Mouse (Mus musculus) C2C12 (cell line): ENCODE measurements around the gene Hist1h2ad. TPM values are rescaled to one million over a fixed set of nuclear protein-coding genes. Genes with fewer than 3 reads are reported as not detected.
"Not testable (repeated sequence)": the region's sequence is repeated elsewhere in the genome, so short reads cannot be mapped to it uniquely, and the experiment has no call there.

Experiments
- H3K27me3 ChIP-seq: one replicate; pipeline ENCODE4 v1.6.1; 2011; ENCODE audit not compliant: control insufficient read depth, insufficient read depth, insufficient read length
- H3K36me3 ChIP-seq: one replicate; pipeline ENCODE4 v1.6.1; 2011; ENCODE audit not compliant: control insufficient read depth, insufficient read depth
- H3K4me3 ChIP-seq: one replicate; pipeline ENCODE4 v1.5.1; 2011; ENCODE audit warnings: mild to moderate bottlenecking, control low read depth; ENCODE audit not compliant: poor library complexity, insufficient read depth, severe bottlenecking
- H3K79me2 ChIP-seq: one replicate; pipeline ENCODE4 v1.6.1; 2011; ENCODE audit not compliant: control insufficient read depth, insufficient read depth
- H3K79me3 ChIP-seq: one replicate; pipeline ENCODE4 v1.6.1; 2011; ENCODE audit warnings: low read depth, control low read depth
- H3ac ChIP-seq: one replicate; pipeline ENCODE3; 2011; ENCODE audit warnings: low read depth; ENCODE audit not compliant: control insufficient read depth, insufficient read length
- CEBPB ChIP-seq: IDR thresholded peaks from one replicate; pipeline ENCODE4 v1.6.1; 2011; ENCODE audit warnings: low read depth, mild to moderate bottlenecking, control low read depth, moderate library complexity
- CTCF ChIP-seq: IDR thresholded peaks from one replicate; pipeline ENCODE4 v1.5.1; 2011; ENCODE audit not compliant: control insufficient read depth, insufficient read depth, insufficient read length
- FOSL1 ChIP-seq: IDR thresholded peaks from one replicate; pipeline ENCODE4 v1.8.0; 2011; ENCODE audit warnings: mild to moderate bottlenecking, low read length; ENCODE audit not compliant: poor library complexity, insufficient read depth, severe bottlenecking
- MAX ChIP-seq: IDR thresholded peaks from one replicate; pipeline ENCODE4 v1.6.1; 2011; ENCODE audit warnings: mild to moderate bottlenecking, control low read depth
- MYOD1 ChIP-seq: IDR thresholded peaks from one replicate; pipeline ENCODE4 v1.6.1; 2011; ENCODE audit warnings: low read depth; ENCODE audit not compliant: control insufficient read depth, insufficient read length
- MYOG ChIP-seq: IDR thresholded peaks from one replicate; pipeline ENCODE4 v1.6.1; 2011; ENCODE audit not compliant: control insufficient read depth, insufficient read length; ENCODE audit errors: extremely low read depth
- USF1 ChIP-seq: IDR thresholded peaks from one replicate; pipeline ENCODE4 v1.6.1; 2011; ENCODE audit warnings: low read depth, mild to moderate bottlenecking, control low read depth, moderate library complexity
- microRNA-seq: library from miRNA; unstranded; fragments of <30 nt; microRNA quantifications from one replicate; pipeline ENCODE4, GENCODE M21; 2019; ENCODE audit warnings: borderline microRNAs expressed
- polyA plus RNA-seq: library from polyadenylated mRNA; unstranded; fragments of >200 nt; fragmentation: generic; extraction: Trizol; gene quantifications from one replicate; pipeline ENCODE4 v1.2.1, GENCODE M21; 2012; ENCODE audit warnings: missing spikeins

Gene Hist1h2ad
- polyA plus RNA-seq, 1 experiment: 0.73 TPM

DNA sequence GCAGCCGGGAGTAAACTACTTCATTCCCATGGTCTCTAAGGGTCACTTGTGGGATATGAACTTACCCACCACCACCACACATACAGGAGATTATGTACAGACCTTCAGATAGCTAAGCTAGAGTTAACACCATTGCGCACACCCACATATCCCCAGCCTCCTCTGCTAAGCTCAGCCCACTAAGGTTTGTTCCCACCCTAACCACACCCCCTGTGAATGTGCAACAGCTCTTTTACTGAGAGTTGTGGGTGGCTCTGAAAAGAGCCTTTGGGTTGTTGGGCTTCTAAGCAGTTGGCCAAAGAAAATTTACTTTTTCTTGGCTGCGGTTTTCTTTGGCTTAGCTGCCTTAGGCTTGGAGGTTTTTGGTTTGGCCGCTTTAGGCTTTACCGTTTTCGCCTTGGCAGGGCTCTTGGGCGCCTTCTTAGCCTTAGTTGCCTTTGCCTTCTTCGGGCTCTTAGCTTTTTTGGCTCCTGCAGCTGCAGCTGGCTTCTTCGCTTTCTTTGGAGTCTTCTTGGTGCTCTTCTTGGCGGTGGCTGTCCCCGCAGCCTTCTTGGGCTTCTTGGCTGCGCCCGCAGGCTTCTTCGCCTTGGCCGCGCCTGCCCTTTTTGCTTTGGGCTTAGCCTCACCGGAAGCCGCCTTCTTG lies 47.5 kb downstream of the Hist1h2ad start:
- no peaks in the 10 kb centered on the region for H3K27me3 ChIP-seq
- H3ac ChIP-seq: peak overlapping the region; percentile 79
- H3K79me2 ChIP-seq: peaks cover 4% of the 10 kb centered on the region
- H3K79me3 ChIP-seq: no peaks in the 10 kb centered on the region
- TF ChIP-seq MAX (peak; percentile 9), FOSL1 (no peak), CEBPB (no peak), USF1 (no peak), CTCF (no peak), MYOD1 (no peak), MYOG (peak; percentile 27)
- peak overlapping the region; percentile 65 for H3K4me3 ChIP-seq
- H3K36me3 ChIP-seq: no peaks in the 10 kb centered on the region

DNA sequence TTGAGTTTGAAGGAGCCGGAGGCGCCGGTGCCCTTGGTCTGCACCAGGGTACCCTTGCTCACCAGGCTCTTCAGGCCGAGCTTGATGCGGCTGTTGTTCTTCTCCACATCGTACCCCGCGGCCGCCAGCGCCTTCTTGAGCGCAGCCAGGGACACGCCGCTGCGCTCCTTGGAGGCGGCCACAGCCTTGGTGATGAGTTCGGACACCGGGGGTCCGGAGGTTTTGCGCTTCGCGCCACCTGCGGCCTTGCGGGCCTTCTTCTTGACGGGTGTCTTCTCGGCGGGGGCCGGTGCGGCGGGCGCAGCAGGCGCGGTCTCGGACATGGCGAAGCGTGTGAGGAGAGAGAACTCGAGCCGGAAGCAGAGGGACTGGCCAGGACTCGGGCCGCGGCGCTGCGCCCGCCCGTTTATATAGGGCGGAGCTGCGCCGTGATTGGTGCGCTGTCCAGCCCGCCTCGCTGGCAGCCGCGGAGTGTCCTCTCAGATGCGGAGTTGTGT lies 48.0 kb downstream of the Hist1h2ad start, which contains the start of gene Hist1h1e:
Hist1h1e (minus strand) TSS at position 384 of the 497 bp plus-strand sequence.
- H3K79me3 ChIP-seq, H3K27me3 ChIP-seq, H3K36me3 ChIP-seq, H3K79me2 ChIP-seq: not testable (repeated sequence)
- Histone ChIP-seq H3K4me3 (peak within 1 kb of the TSS; percentile 65), H3ac (peak within 1 kb of the TSS; percentile 79)

DNA sequence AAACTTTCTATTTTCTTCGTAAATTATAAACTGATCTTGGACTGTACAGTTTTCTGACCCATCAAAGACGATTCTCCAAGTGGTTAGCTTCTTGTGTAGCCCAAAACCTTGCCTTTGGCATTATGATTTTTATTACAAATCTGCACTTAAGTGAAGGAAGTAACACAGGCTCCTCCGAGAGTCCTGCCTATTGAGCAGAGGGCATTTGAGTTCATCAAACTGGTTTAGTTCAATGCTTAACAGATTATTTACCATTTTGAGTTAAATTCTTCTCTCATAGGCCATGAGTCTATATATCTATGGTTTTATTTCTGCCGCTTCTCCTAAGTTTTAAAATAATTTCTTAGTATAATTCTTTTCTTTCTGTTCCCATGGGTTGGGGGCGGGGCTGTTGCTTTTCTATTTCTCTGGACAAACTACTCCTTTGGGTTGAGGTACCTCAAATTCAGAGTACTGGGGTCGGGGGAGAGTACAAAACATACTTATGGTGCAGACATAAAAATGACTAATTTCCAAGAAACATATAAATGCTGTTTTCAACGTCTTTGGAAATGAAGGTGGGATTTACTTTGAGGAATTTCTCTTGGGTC lies 48.8 kb downstream of the Hist1h2ad start:
- no peak for TF ChIP-seq MYOD1
- TF ChIP-seq MYOG: no peak
- no peak for TF ChIP-seq FOSL1
- no peak for TF ChIP-seq USF1
- no peak for TF ChIP-seq MAX
- TF ChIP-seq CTCF: no peak
- TF ChIP-seq CEBPB: no peak

More for the DNA sequence above, 48.8 kb downstream of the Hist1h2ad start:
- H3K36me3 ChIP-seq: no peaks in the 10 kb centered on the region
- H3K79me2 ChIP-seq: peaks cover 4% of the 10 kb centered on the region
- H3K27me3 ChIP-seq: no peaks in the 10 kb centered on the region
- no peaks in the 10 kb centered on the region for H3K79me3 ChIP-seq
- H3K4me3 ChIP-seq: no peak overlapping the region
- no peak overlapping the region for H3ac ChIP-seq

Small RNAs within 50 kb of the gene (microRNA-seq; reads per million reads assigned to microRNA genes)
- gene Gm44297 (not detected), gene Gm44359 (not detected), gene Gm44394 (not detected)

Other genes starting within 250 kb of the Hist1h2ad start
- gene Zfp322a, start 205.2 kb upstream of the Hist1h2ad start, polyA plus RNA-seq: 2.1 TPM
- 11.2 TPM for gene Abt1, start 150.5 kb upstream of the Hist1h2ad start, polyA plus RNA-seq
- gene Btn1a1, start 108.5 kb upstream of the Hist1h2ad start, polyA plus RNA-seq: not detected
- 0.07 TPM for gene Btn2a2, start 85.5 kb upstream of the Hist1h2ad start, polyA plus RNA-seq
- gene Hist1h4h, start 43.3 kb upstream of the Hist1h2ad start, polyA plus RNA-seq: 6.9 TPM
- gene Hist1h2af, start 40.5 kb upstream of the Hist1h2ad start, polyA plus RNA-seq: 98.1 TPM
- gene Hist1h3g, start 39.0 kb upstream of the Hist1h2ad start, polyA plus RNA-seq: 5.5 TPM
- 1.2 TPM for gene Hist1h2bh, start 31.0 kb upstream of the Hist1h2ad start, polyA plus RNA-seq
- 1.2 TPM for gene Hist1h3f, start 30.3 kb upstream of the Hist1h2ad start, polyA plus RNA-seq
- 7.4 TPM for gene Hist1h4f, start 22.7 kb upstream of the Hist1h2ad start, polyA plus RNA-seq
- 0.25 TPM for gene Hist1h1d, start 21.1 kb upstream of the Hist1h2ad start, polyA plus RNA-seq
- 2.8 TPM for gene Hist1h3e, start 12.0 kb upstream of the Hist1h2ad start, polyA plus RNA-seq
- 12.6 TPM for gene Hist1h2ae, start 3.2 kb upstream of the Hist1h2ad start, polyA plus RNA-seq
- gene Hist1h2bg, start 3.0 kb upstream of the Hist1h2ad start, polyA plus RNA-seq: 9.9 TPM
- 4.5 TPM for gene Hist1h2bf, start 185 bp upstream of the Hist1h2ad start, polyA plus RNA-seq
- 1.9 TPM for gene Hist1h3d, start 1.4 kb downstream of the Hist1h2ad start, polyA plus RNA-seq
- 2.8 TPM for gene Hist1h4d, start 7.2 kb downstream of the Hist1h2ad start, polyA plus RNA-seq
- gene Hist1h2be, start 46.7 kb downstream of the Hist1h2ad start, polyA plus RNA-seq: 0.98 TPM
- 1.2 TPM for gene Hist1h1e, start 48.2 kb downstream of the Hist1h2ad start, polyA plus RNA-seq
- 0.54 TPM for gene Hist1h2ac, start 109.6 kb downstream of the Hist1h2ad start, polyA plus RNA-seq
- gene Hist1h2bc, start 109.8 kb downstream of the Hist1h2ad start, polyA plus RNA-seq: 16.8 TPM
- gene Hist1h1t, start 121.4 kb downstream of the Hist1h2ad start, polyA plus RNA-seq: not detected
- gene Hist1h4c, start 124.1 kb downstream of the Hist1h2ad start, polyA plus RNA-seq: 0.62 TPM
- gene Hfe, start 136.5 kb downstream of the Hist1h2ad start, polyA plus RNA-seq: 0.91 TPM
- gene Hist1h1c, start 164.4 kb downstream of the Hist1h2ad start, polyA plus RNA-seq: 45.9 TPM
- gene Hist1h3c, start 171.2 kb downstream of the Hist1h2ad start, polyA plus RNA-seq: 6.1 TPM
- 2.8 TPM for gene Hist1h2bb, start 172.4 kb downstream of the Hist1h2ad start, polyA plus RNA-seq
- 9.3 TPM for gene Hist1h2ab, start 176.7 kb downstream of the Hist1h2ad start, polyA plus RNA-seq
- gene Hist1h3b, start 177.9 kb downstream of the Hist1h2ad start, polyA plus RNA-seq: 2.0 TPM
- 16.8 TPM for gene Hist1h4b, start 182.6 kb downstream of the Hist1h2ad start, polyA plus RNA-seq
- gene Hist1h4a, start 186.8 kb downstream of the Hist1h2ad start, polyA plus RNA-seq: 6.8 TPM
- 2.4 TPM for gene Hist1h3a, start 188.0 kb downstream of the Hist1h2ad start, polyA plus RNA-seq
- gene Hist1h1a, start 189.3 kb downstream of the Hist1h2ad start, polyA plus RNA-seq: 1.5 TPM
- gene Trim38, start 195.5 kb downstream of the Hist1h2ad start, polyA plus RNA-seq: 0.02 TPM
- gene Slc17a2, start 232.6 kb downstream of the Hist1h2ad start, polyA plus RNA-seq: not detected